Mouse (Mus musculus) MEL (cell line): ENCODE data around the gene Nr6a1. TPM values are rescaled to one million over a fixed set of nuclear protein-coding genes. Genes with fewer than 3 reads are reported as not detected.
A peak's percentile ranks its signal among the peaks of the same experiment; 100 is the strongest.

ENCODE experiments used
- DNase-seq: peaks from one replicate; pipeline ENCODE4 v3.0.0; 2011; ENCODE audit warnings: low read depth, low spot score
- H3K27ac ChIP-seq: 2 replicates; pipeline ENCODE4 v1.5.1; 2012; ENCODE audit warnings: low read depth, mild to moderate bottlenecking, control low read depth, low read length, moderate library complexity; ENCODE audit not compliant: control insufficient read depth
- H3K27me3 ChIP-seq, 2 experiments: fragments of 150-350 bp in 1 of 2; sonication (generic) in 1 of 2; 2 replicates each; pipeline ENCODE4 v1.6.1; 2012; ENCODE audit warnings: low read length in 2 of 2, mild to moderate bottlenecking in 2 of 2, improper control_type of control experiment in 1 of 2, moderate library complexity in 1 of 2; ENCODE audit not compliant: insufficient read depth in 2 of 2, control insufficient read depth in 1 of 2
- H3K36me3 ChIP-seq, 2 experiments: 2 replicates each; pipeline ENCODE4 v1.6.1; 2012 to 2014; ENCODE audit warnings: low read length in 2 of 2, improper control_type of control experiment in 1 of 2, inconsistent platforms in 1 of 2, mild to moderate bottlenecking in 1 of 2; ENCODE audit not compliant: insufficient read depth in 2 of 2, control insufficient read depth in 1 of 2
- H3K4me1 ChIP-seq, 2 experiments: fragments of 150-350 bp in 1 of 2; sonication (generic) in 1 of 2; 2 replicates each; pipeline ENCODE4 v1.6.1; 2012; ENCODE audit warnings: low read length in 2 of 2, improper control_type of control experiment in 1 of 2, mild to moderate bottlenecking in 1 of 2; ENCODE audit not compliant: insufficient read depth in 2 of 2, control insufficient read depth in 1 of 2
- H3K4me3 ChIP-seq, 2 experiments: fragments of 150-350 bp in 1 of 2; sonication (generic) in 1 of 2; 2 replicates each; pipeline ENCODE4 v1.5.1; 2012; ENCODE audit warnings: low read depth in 2 of 2, low read length in 2 of 2, mild to moderate bottlenecking in 2 of 2, moderate library complexity in 2 of 2, control low read depth in 1 of 2, improper control_type of control experiment in 1 of 2; ENCODE audit not compliant: control insufficient read depth in 1 of 2, insufficient read depth in 1 of 2
- H3K79me2 ChIP-seq: 2 replicates; pipeline ENCODE4 v1.6.1; 2012; ENCODE audit warnings: mild to moderate bottlenecking, low read length, moderate library complexity; ENCODE audit not compliant: control insufficient read depth, poor library complexity, insufficient read depth
- H3K9ac ChIP-seq: 2 replicates; pipeline ENCODE4 v1.6.1; 2012; ENCODE audit warnings: low read depth, mild to moderate bottlenecking, control low read depth, low read length, moderate library complexity; ENCODE audit not compliant: control insufficient read depth, poor library complexity, severe bottlenecking
- H3K9me3 ChIP-seq: fragments of 150-350 bp; sonication (generic); replicated peaks from 2 replicates; pipeline ENCODE4 v1.6.1; 2012; ENCODE audit warnings: mild to moderate bottlenecking, low read length, improper control_type of control experiment, moderate library complexity; ENCODE audit not compliant: insufficient read depth
- CHD2 ChIP-seq: IDR thresholded peaks from 2 replicates; pipeline ENCODE4 v1.6.1; 2011; ENCODE audit warnings: low read length, improper control_type of control experiment
- CTCF ChIP-seq, 3 experiments: IDR thresholded peaks in 2 of 3; conservative IDR thresholded peaks in 1 of 3; 2 replicates each; pipeline ENCODE4 v1.5.1; 2011 to 2012; ENCODE audit warnings: low read length in 3 of 3, low read depth in 2 of 3, mild to moderate bottlenecking in 2 of 3, improper control_type of control experiment in 1 of 3, inconsistent platforms in 1 of 3, mixed read lengths in 1 of 3, moderate library complexity in 1 of 3; ENCODE audit not compliant: control insufficient read depth in 1 of 3, insufficient read depth in 1 of 3, poor library complexity in 1 of 3, severe bottlenecking in 1 of 3
- ETS1 ChIP-seq: IDR thresholded peaks from 2 replicates; pipeline ENCODE4 v1.6.1; 2012; ENCODE audit warnings: low read depth, mild to moderate bottlenecking, inconsistent platforms, low read length, improper control_type of control experiment, moderate library complexity
- HCFC1 ChIP-seq: IDR thresholded peaks from 2 replicates; pipeline ENCODE4 v1.6.1; 2012; ENCODE audit warnings: low read depth, mild to moderate bottlenecking, inconsistent platforms, low read length, improper control_type of control experiment, moderate library complexity
- JUND ChIP-seq: IDR thresholded peaks from 2 replicates; pipeline ENCODE4 v1.6.1; 2011; ENCODE audit warnings: low read depth, mild to moderate bottlenecking, improper control_type of control experiment, low read length
- KAT2A ChIP-seq: conservative IDR thresholded peaks from 2 replicates; pipeline ENCODE4 v1.6.1; 2012; ENCODE audit warnings: low read depth, low read length, improper control_type of control experiment, inconsistent platforms
- MAFK ChIP-seq: IDR thresholded peaks from 2 replicates; pipeline ENCODE4 v1.6.1; 2011; ENCODE audit warnings: low read depth, mild to moderate bottlenecking, low read length, improper control_type of control experiment, borderline replicate concordance
- MAZ ChIP-seq: IDR thresholded peaks from 2 replicates; pipeline ENCODE4 v1.6.1; 2012; ENCODE audit warnings: low read depth, mild to moderate bottlenecking, inconsistent platforms, low read length, improper control_type of control experiment
- MEF2A ChIP-seq: IDR thresholded peaks from 2 replicates; pipeline ENCODE4 v1.6.1; 2014; ENCODE audit warnings: low read depth, mild to moderate bottlenecking, inconsistent platforms, low read length, improper control_type of control experiment; ENCODE audit not compliant: poor library complexity, insufficient replicate concordance, severe bottlenecking; ENCODE audit errors: extremely low read depth
- MXI1 ChIP-seq: IDR thresholded peaks from 2 replicates; pipeline ENCODE4 v1.6.1; 2011; ENCODE audit warnings: mild to moderate bottlenecking, low read depth, low read length, improper control_type of control experiment
- MYB ChIP-seq: IDR thresholded peaks from 2 replicates; pipeline ENCODE4 v1.6.1; 2011; ENCODE audit warnings: mild to moderate bottlenecking, low read depth, low read length, improper control_type of control experiment
- NELFE ChIP-seq: IDR thresholded peaks from 2 replicates; pipeline ENCODE4 v1.6.1; 2011; ENCODE audit warnings: low read depth, low read length, improper control_type of control experiment
- POLR2AphosphoS2 ChIP-seq: IDR thresholded peaks from 2 replicates; pipeline ENCODE4 v1.6.1; 2011; ENCODE audit warnings: low read length, improper control_type of control experiment
- POLR2AphosphoS5 ChIP-seq: IDR thresholded peaks from 2 replicates; pipeline ENCODE4 v1.6.1; 2012; ENCODE audit warnings: low read depth, borderline replicate concordance, mild to moderate bottlenecking, inconsistent platforms, low read length, moderate library complexity, mixed read lengths
- RAD21 ChIP-seq: IDR thresholded peaks from 2 replicates; pipeline ENCODE4 v1.6.1; 2011; ENCODE audit warnings: mild to moderate bottlenecking, low read depth, low read length, improper control_type of control experiment
- SIN3A ChIP-seq: IDR thresholded peaks from 2 replicates; pipeline ENCODE4 v1.6.1; 2012; ENCODE audit warnings: low read length, improper control_type of control experiment, inconsistent platforms
- SMC3 ChIP-seq: IDR thresholded peaks from 2 replicates; pipeline ENCODE4 v1.6.1; 2011; ENCODE audit warnings: low read depth, low read length, improper control_type of control experiment
- ZKSCAN1 ChIP-seq: IDR thresholded peaks from 2 replicates; pipeline ENCODE4 v1.6.1; 2012; ENCODE audit warnings: low read depth, mild to moderate bottlenecking, inconsistent platforms, low read length, improper control_type of control experiment, moderate library complexity
- ZMIZ1 ChIP-seq: IDR thresholded peaks from 2 replicates; pipeline ENCODE4 v1.6.1; 2012; ENCODE audit warnings: low read depth, mild to moderate bottlenecking, inconsistent platforms, low read length, improper control_type of control experiment, moderate library complexity
- polyA plus RNA-seq, 2 experiments: library from polyadenylated mRNA; stranded (reverse) in 1 of 2; unstranded in 1 of 2; fragments of >175 nt in 1 of 2; fragments of >200 nt in 1 of 2; gene quantifications; 2 replicates each; pipeline versions ENCODE4 v1.2.1 to v1.2.4; 2012; ENCODE audit warnings: low replicate concordance in 2 of 2, low read depth in 1 of 2; ENCODE audit not compliant: insufficient read length in 2 of 2, insufficient read depth in 1 of 2, missing spikeins in 1 of 2
- total RNA-seq: library from RNA; depleted of rRNA; stranded (reverse); fragments of 300-350 nt; gene quantifications from 2 replicates; pipeline ENCODE4 v1.2.3, GENCODE M21; 2012

The Nr6a1 gene
- total and polyA plus RNA-seq, 3 experiments = 5.0 to 22.8 (median 10.2) TPM

DNA sequence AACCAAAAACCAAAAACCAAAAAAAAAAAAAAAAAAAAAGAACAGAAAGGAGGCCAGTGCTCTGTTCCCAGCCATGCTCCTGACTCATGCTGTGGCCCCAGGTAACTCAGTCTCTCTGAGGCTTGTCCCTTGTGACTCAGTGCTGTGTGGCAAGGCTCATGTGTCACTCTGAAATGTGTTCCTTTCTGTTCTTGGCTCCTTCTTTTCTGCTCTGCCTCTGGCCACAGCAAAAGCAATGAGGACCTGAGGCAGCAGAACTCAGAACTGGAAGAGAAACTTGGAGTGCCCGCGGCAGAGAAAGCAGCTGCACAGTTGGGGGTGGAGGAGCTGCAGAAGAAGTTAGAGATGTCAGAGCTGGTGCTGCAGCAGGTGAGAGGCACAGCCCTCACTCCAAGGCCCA, 46.7 kb upstream of the Nr6a1 start:
- Histone ChIP-seq H3K36me3 (peaks cover 0 to 16% of the 10 kb centered on the region in 2 experiments; a peak in 2 of 4 replicates), H3K79me2 (no peaks in the 10 kb centered on the region), H3K9ac (no peak overlapping the region), H3K9me3 (no peaks in the 10 kb centered on the region), H3K4me3 (no peak overlapping the region), H3K27ac (no peak overlapping the region), H3K27me3 (no peaks in the 10 kb centered on the region), H3K4me1 (peaks cover 4 to 39% of the 10 kb centered on the region in 2 experiments)
- no peak for DNase-seq
- TF ChIP-seq CTCF (IDR thresholded peaks at IDR 0.05 in 2 of 3, conservative IDR thresholded peaks at IDR 0.05 in 1 of 3; ENCODE audit: control insufficient read depth in 1 of 3, insufficient read depth in 1 of 3, low read depth in 2 of 3, low read length in 3 of 3, poor library complexity in 1 of 3, severe bottlenecking in 1 of 3) = no peak
- TF ChIP-seq MYB = no peak
- TF ChIP-seq POLR2AphosphoS5 = no peak
- TF ChIP-seq POLR2AphosphoS2 = no peak
- no peak for TF ChIP-seq MEF2A
- TF ChIP-seq SMC3 = no peak
- TF ChIP-seq ZMIZ1 = no peak
- no peak for TF ChIP-seq RAD21
- no peak for TF ChIP-seq CHD2
- TF ChIP-seq MXI1 = no peak
- TF ChIP-seq JUND = no peak
- no peak for TF ChIP-seq ZKSCAN1
- no peak for TF ChIP-seq SIN3A
- TF ChIP-seq KAT2A = no peak
- no peak for TF ChIP-seq MAFK
- no peak for TF ChIP-seq HCFC1
- TF ChIP-seq NELFE = no peak
- TF ChIP-seq MAZ = no peak

GRCm38 (mm10) chr2:38973701-38974100, 46.2 kb upstream of the Nr6a1 start:
- TF ChIP-seq POLR2AphosphoS5 (no peak), ETS1 (peak; percentile 37; the same call in 1 of the 2 replicates)
- no peak overlapping the region for H3K27ac ChIP-seq
- no peaks in the 10 kb centered on the region for H3K79me2 ChIP-seq
- no peak overlapping the region for H3K4me3 ChIP-seq
- DNase-seq = no peak
- no peaks in the 10 kb centered on the region for H3K9me3 ChIP-seq
- H3K4me1 ChIP-seq = peaks cover 4 to 39% of the 10 kb centered on the region in 2 experiments
- no peaks in the 10 kb centered on the region for H3K27me3 ChIP-seq
- peaks cover 0 to 16% of the 10 kb centered on the region in 2 experiments; a peak in 2 of 4 replicates for H3K36me3 ChIP-seq
- no peak overlapping the region for H3K9ac ChIP-seq
